Mouse (Mus musculus): Measurements from ENCODE around the gene Mrpl45. TPM values are rescaled to one million over a fixed set of nuclear protein-coding genes. Genes with fewer than 3 reads are reported as not detected.

Mrpl45 gene
- total RNA-seq, 2 experiments from 2014 or later: 28.5 to 33.8 TPM

GRCm38 (mm10) chr11:97331231-97332190 is 16.0 kb downstream of the Mrpl45 start:
- DNase-seq: no peak

- no peak for DNase-seq
Observed at GRCm38 (mm10) chr11:97333044-97333443, 17.5 kb downstream of the Mrpl45 start.

- no peak for DNase-seq
Observed at GRCm38 (mm10) chr11:97333896-97334295, 18.4 kb downstream of the Mrpl45 start.

- DNase-seq: no peak
Observed at GRCm38 (mm10) chr11:97334400-97334799, 18.9 kb downstream of the Mrpl45 start.

GRCm38 (mm10) chr11:97336238-97336637 is 20.7 kb downstream of the Mrpl45 start:
- DNase-seq: no peak

GRCm38 (mm10) chr11:97336751-97337345 is 21.3 kb downstream of the Mrpl45 start:
- no peak for DNase-seq

- no peak for DNase-seq
Observed at GRCm38 (mm10) chr11:97337363-97337762, 21.8 kb downstream of the Mrpl45 start.

GRCm38 (mm10) chr11:97338302-97338976 is 22.9 kb downstream of the Mrpl45 start:
- DNase-seq: peak; percentile 26

GRCm38 (mm10) chr11:97338977-97339315 is 23.4 kb downstream of the Mrpl45 start:
- DNase-seq: peak; percentile 77

- DNase-seq: no peak
Observed at GRCm38 (mm10) chr11:97343175-97343574, 27.7 kb downstream of the Mrpl45 start.

- DNase-seq: peak; percentile 43
Observed at GRCm38 (mm10) chr11:97343619-97344018, 28.1 kb downstream of the Mrpl45 start.

- DNase-seq: no peak
Observed at GRCm38 (mm10) chr11:97345446-97345845, 29.9 kb downstream of the Mrpl45 start.

GRCm38 (mm10) chr11:97346383-97346782 is 30.9 kb downstream of the Mrpl45 start:
- peak; percentile 47 for DNase-seq

- no peak for DNase-seq
Observed at GRCm38 (mm10) chr11:97347291-97347690, 31.8 kb downstream of the Mrpl45 start.

GRCm38 (mm10) chr11:97350035-97350434 is 34.5 kb downstream of the Mrpl45 start:
- peak; percentile 72 for DNase-seq

GRCm38 (mm10) chr11:97352027-97352684 is 36.6 kb downstream of the Mrpl45 start, which contains the start of gene Gpr179:
Gene Gpr179 (minus strand): TSS chr11:97352077.
- no peak for DNase-seq

- no peak for DNase-seq
Observed at GRCm38 (mm10) chr11:97352935-97353597, 37.5 kb downstream of the Mrpl45 start.

GRCm38 (mm10) chr11:97354646-97355045 is 39.1 kb downstream of the Mrpl45 start:
- DNase-seq: no peak

- no peak for DNase-seq
Observed at GRCm38 (mm10) chr11:97355247-97355646, 39.7 kb downstream of the Mrpl45 start.

- peak; percentile 77 for DNase-seq
Observed at GRCm38 (mm10) chr11:97357663-97358062, 42.1 kb downstream of the Mrpl45 start.

GRCm38 (mm10) chr11:97361948-97362648 is 46.6 kb downstream of the Mrpl45 start, which contains the start of gene Socs7:
Gene Socs7 (plus strand): TSS chr11:97362551.
- peak; percentile 96 for DNase-seq

Data from gastrocnemius, postnatal 10 days (tissue).